Mouse (Mus musculus): Measurements from ENCODE around the gene Drap1. TPM values are rescaled to one million over a fixed set of nuclear protein-coding genes. Genes with fewer than 3 reads are reported as not detected.

Drap1 gene
- total and polyA plus RNA-seq, 3 experiments, result 183 to 307 TPM; not detected in 1

- Histone ChIP-seq H3K9ac (ENCODE audit: control insufficient read depth, low read depth, low read length, poor library complexity, severe bottlenecking) (no peak overlapping the region), H3K4me1 (ENCODE audit: control insufficient read depth in 1 of 2, insufficient read depth in 2 of 2, low read length in 2 of 2) (peaks cover 2 to 7% of the 10 kb centered on the region in 2 experiments), H3K27ac (ENCODE audit: control insufficient read depth, low read depth, low read length) (no peak overlapping the region), H3K79me2 (ENCODE audit: control insufficient read depth, insufficient read depth, low read length, poor library complexity) (no peaks in the 10 kb centered on the region), H3K27me3 (ENCODE audit: control insufficient read depth in 1 of 2, insufficient read depth in 2 of 2, low read length in 2 of 2) (no peaks in the 10 kb centered on the region), H3K4me3 (ENCODE audit: control insufficient read depth in 1 of 2, insufficient read depth in 1 of 2, low read depth in 2 of 2, low read length in 2 of 2) (no peak overlapping the region), H3K36me3 (ENCODE audit: control insufficient read depth in 1 of 2, insufficient read depth in 2 of 2, low read length in 2 of 2) (no peaks in the 10 kb centered on the region), H3K9me3 (replicated peaks; ENCODE audit: insufficient read depth, low read length) (no peaks in the 10 kb centered on the region)
- TF ChIP-seq NRF1 (IDR thresholded peaks at IDR 0.05; ENCODE audit: insufficient read depth, low read depth, low read length, poor library complexity, severe bottlenecking) (no peak), KAT2A (conservative IDR thresholded peaks at IDR 0.05; ENCODE audit: low read depth, low read length) (no peak), CHD1 (IDR thresholded peaks at IDR 0.05; ENCODE audit: low read depth, low read length) (no peak)
- no peak for DNase-seq (ENCODE audit: low read depth, low spot score)
Observed at GRCm38 (mm10) chr19:5413840-5414239, 10.9 kb downstream of the Drap1 start.

GRCm38 (mm10) chr19:5411961-5412360 is 12.8 kb downstream of the Drap1 start:
- Histone ChIP-seq H3K36me3 (ENCODE audit: control insufficient read depth in 1 of 2, insufficient read depth in 2 of 2, low read length in 2 of 2) (peaks cover 0 to 3% of the 10 kb centered on the region in 2 experiments; a peak in 2 of 4 replicates), H3K27me3 (ENCODE audit: control insufficient read depth in 1 of 2, insufficient read depth in 2 of 2, low read length in 2 of 2) (no peaks in the 10 kb centered on the region), H3K4me3 (ENCODE audit: control insufficient read depth in 1 of 2, insufficient read depth in 1 of 2, low read depth in 2 of 2, low read length in 2 of 2) (no peak overlapping the region), H3K79me2 (ENCODE audit: control insufficient read depth, insufficient read depth, low read length, poor library complexity) (no peaks in the 10 kb centered on the region), H3K4me1 (ENCODE audit: control insufficient read depth in 1 of 2, insufficient read depth in 2 of 2, low read length in 2 of 2) (peaks cover 6 to 19% of the 10 kb centered on the region in 2 experiments), H3K9ac (ENCODE audit: control insufficient read depth, low read depth, low read length, poor library complexity, severe bottlenecking) (no peak overlapping the region), H3K27ac (ENCODE audit: control insufficient read depth, low read depth, low read length) (no peak overlapping the region), H3K9me3 (replicated peaks; ENCODE audit: insufficient read depth, low read length) (no peaks in the 10 kb centered on the region)
- no peak for TF ChIP-seq BHLHE40 (IDR thresholded peaks at IDR 0.05; ENCODE audit: borderline replicate concordance, low read depth, low read length)
- TF ChIP-seq TBP (IDR thresholded peaks at IDR 0.05; ENCODE audit: low read depth, low read length), result no peak
- TF ChIP-seq USF1 (IDR thresholded peaks at IDR 0.05; ENCODE audit: low read depth, low read length), result no peak
- DNase-seq (ENCODE audit: low read depth, low spot score), result no peak

- H3K4me3 ChIP-seq (ENCODE audit: control insufficient read depth in 1 of 2, insufficient read depth in 1 of 2, low read depth in 2 of 2, low read length in 2 of 2), result no peak overlapping the region
- peaks cover 6 to 19% of the 10 kb centered on the region in 2 experiments for H3K4me1 ChIP-seq (ENCODE audit: control insufficient read depth in 1 of 2, insufficient read depth in 2 of 2, low read length in 2 of 2)
- H3K27me3 ChIP-seq (ENCODE audit: control insufficient read depth in 1 of 2, insufficient read depth in 2 of 2, low read length in 2 of 2), result no peaks in the 10 kb centered on the region
- no peak overlapping the region for H3K9ac ChIP-seq (ENCODE audit: control insufficient read depth, low read depth, low read length, poor library complexity, severe bottlenecking)
- H3K27ac ChIP-seq (ENCODE audit: control insufficient read depth, low read depth, low read length), result no peak overlapping the region
- DNase-seq (ENCODE audit: low read depth, low spot score), result no peak
- TF ChIP-seq MYC (IDR thresholded peaks at IDR 0.05; ENCODE audit: low read depth, low read length) (no peak), ETS1 (IDR thresholded peaks at IDR 0.05; ENCODE audit: low read depth, low read length) (no peak), CHD1 (IDR thresholded peaks at IDR 0.05; ENCODE audit: low read depth, low read length) (no peak)
- no peaks in the 10 kb centered on the region for H3K9me3 ChIP-seq (replicated peaks; ENCODE audit: insufficient read depth, low read length)
- H3K79me2 ChIP-seq (ENCODE audit: control insufficient read depth, insufficient read depth, low read length, poor library complexity), result no peaks in the 10 kb centered on the region
- H3K36me3 ChIP-seq (ENCODE audit: control insufficient read depth in 1 of 2, insufficient read depth in 2 of 2, low read length in 2 of 2), result peaks cover 0 to 3% of the 10 kb centered on the region in 2 experiments; a peak in 2 of 4 replicates
Observed at GRCm38 (mm10) chr19:5410641-5411040, 14.1 kb downstream of the Drap1 start.

GRCm38 (mm10) chr19:5409068-5409467 is 15.7 kb downstream of the Drap1 start:
- Histone ChIP-seq H3K27me3 (ENCODE audit: control insufficient read depth in 1 of 2, insufficient read depth in 2 of 2, low read length in 2 of 2) (no peaks in the 10 kb centered on the region), H3K4me3 (ENCODE audit: control insufficient read depth in 1 of 2, insufficient read depth in 1 of 2, low read depth in 2 of 2, low read length in 2 of 2) (no peak overlapping the region), H3K79me2 (ENCODE audit: control insufficient read depth, insufficient read depth, low read length, poor library complexity) (no peaks in the 10 kb centered on the region), H3K4me1 (ENCODE audit: control insufficient read depth in 1 of 2, insufficient read depth in 2 of 2, low read length in 2 of 2) (peaks cover 6 to 19% of the 10 kb centered on the region in 2 experiments), H3K27ac (ENCODE audit: control insufficient read depth, low read depth, low read length) (no peak overlapping the region), H3K9me3 (replicated peaks; ENCODE audit: insufficient read depth, low read length) (no peaks in the 10 kb centered on the region), H3K9ac (ENCODE audit: control insufficient read depth, low read depth, low read length, poor library complexity, severe bottlenecking) (no peak overlapping the region), H3K36me3 (ENCODE audit: control insufficient read depth in 1 of 2, insufficient read depth in 2 of 2, low read length in 2 of 2) (peaks cover 0 to 3% of the 10 kb centered on the region in 2 experiments; a peak in 2 of 4 replicates)
- TF ChIP-seq GABPA (IDR thresholded peaks at IDR 0.05; ENCODE audit: low read depth, low read length), result no peak
- TF ChIP-seq CTCF (IDR thresholded peaks at IDR 0.05 in 2 of 3, conservative IDR thresholded peaks at IDR 0.05 in 1 of 3; ENCODE audit: control insufficient read depth in 1 of 3, insufficient read depth in 1 of 3, low read depth in 2 of 3, low read length in 3 of 3, poor library complexity in 1 of 3, severe bottlenecking in 1 of 3), result no peak
- no peak for TF ChIP-seq POLR2AphosphoS5 (IDR thresholded peaks at IDR 0.05; ENCODE audit: borderline replicate concordance, low read depth, low read length)
- TF ChIP-seq TCF12 (IDR thresholded peaks at IDR 0.05; ENCODE audit: low read depth, low read length), result no peak
- no peak for TF ChIP-seq NELFE (IDR thresholded peaks at IDR 0.05; ENCODE audit: low read depth, low read length)
- DNase-seq (ENCODE audit: low read depth, low spot score), result no peak
